Mouse (Mus musculus) gonadal fat pad, adult 2 months (tissue): ENCODE measurements around the gene Dido1. TPM values are rescaled to one million over a fixed set of nuclear protein-coding genes. Genes with fewer than 3 reads are reported as not detected.
A peak's percentile ranks its signal among the peaks of the same experiment; 100 is the strongest.

Source experiments
- DNase-seq: peaks from one replicate; pipeline ENCODE4 v3.0.0-alpha.2; 2012; ENCODE audit warnings: low read depth
- polyA plus RNA-seq: library from polyadenylated mRNA; depleted of rRNA; stranded (reverse); fragments of >200 nt; gene quantifications from 2 replicates; pipeline ENCODE4 v1.2.3, GENCODE M21; 2012; rRNA removed

Dido1 gene
- 21.5 and 25.8 TPM in 2 replicates for polyA plus RNA-seq

GRCm38 (mm10) chr2:180709923-180710272 lies at the start of gene Dido1, which contains the start of gene Gid8:
TSS of gene Dido1 (minus strand) at chr2:180709999.
TSS of gene Gid8 (plus strand) at chr2:180710117.
- DNase-seq = peak; percentile 65

GRCm38 (mm10) chr2:180758513-180759263 lies 48.9 kb upstream of the Dido1 start:
- no peak for DNase-seq

- DNase-seq = no peak
These were observed 47.0 kb upstream of the Dido1 start for GRCm38 (mm10) chr2:180756786-180757185.

GRCm38 (mm10) chr2:180755896-180756295 lies 46.1 kb upstream of the Dido1 start:
- DNase-seq = no peak

- DNase-seq = no peak
These were observed 45.3 kb upstream of the Dido1 start for GRCm38 (mm10) chr2:180754976-180755688.

- no peak for DNase-seq
These were observed 39.1 kb upstream of the Dido1 start for GRCm38 (mm10) chr2:180748904-180749303.

GRCm38 (mm10) chr2:180746569-180747192 lies 36.9 kb upstream of the Dido1 start:
- DNase-seq = no peak

- no peak for DNase-seq
These were observed 35.6 kb upstream of the Dido1 start for GRCm38 (mm10) chr2:180745248-180745927.

GRCm38 (mm10) chr2:180743321-180743720 lies 33.5 kb upstream of the Dido1 start:
- DNase-seq = no peak

- no peak for DNase-seq
These were observed 33.0 kb upstream of the Dido1 start for GRCm38 (mm10) chr2:180742820-180743219.

GRCm38 (mm10) chr2:180741421-180741820 lies 31.6 kb upstream of the Dido1 start:
- DNase-seq = no peak

- DNase-seq = no peak
These were observed 30.6 kb upstream of the Dido1 start for GRCm38 (mm10) chr2:180740349-180740748.

GRCm38 (mm10) chr2:180737984-180738383 lies 28.2 kb upstream of the Dido1 start:
- no peak for DNase-seq

- DNase-seq = no peak
These were observed 25.4 kb upstream of the Dido1 start for GRCm38 (mm10) chr2:180735232-180735631.

- no peak for DNase-seq
These were observed 22.2 kb upstream of the Dido1 start for GRCm38 (mm10) chr2:180731984-180732383.

- no peak for DNase-seq
These were observed 21.2 kb upstream of the Dido1 start for GRCm38 (mm10) chr2:180731036-180731435.

- no peak for DNase-seq
These were observed 17.8 kb upstream of the Dido1 start for GRCm38 (mm10) chr2:180727613-180728021.

GRCm38 (mm10) chr2:180726658-180727442 lies 17.1 kb upstream of the Dido1 start:
- DNase-seq = no peak

GRCm38 (mm10) chr2:180725856-180726629 lies 16.2 kb upstream of the Dido1 start:
- no peak for DNase-seq

GRCm38 (mm10) chr2:180725414-180725778 lies 15.6 kb upstream of the Dido1 start:
- DNase-seq = no peak
